Mouse (Mus musculus): ENCODE measurements around the gene Tex33.

The Tex33 gene

DNA sequence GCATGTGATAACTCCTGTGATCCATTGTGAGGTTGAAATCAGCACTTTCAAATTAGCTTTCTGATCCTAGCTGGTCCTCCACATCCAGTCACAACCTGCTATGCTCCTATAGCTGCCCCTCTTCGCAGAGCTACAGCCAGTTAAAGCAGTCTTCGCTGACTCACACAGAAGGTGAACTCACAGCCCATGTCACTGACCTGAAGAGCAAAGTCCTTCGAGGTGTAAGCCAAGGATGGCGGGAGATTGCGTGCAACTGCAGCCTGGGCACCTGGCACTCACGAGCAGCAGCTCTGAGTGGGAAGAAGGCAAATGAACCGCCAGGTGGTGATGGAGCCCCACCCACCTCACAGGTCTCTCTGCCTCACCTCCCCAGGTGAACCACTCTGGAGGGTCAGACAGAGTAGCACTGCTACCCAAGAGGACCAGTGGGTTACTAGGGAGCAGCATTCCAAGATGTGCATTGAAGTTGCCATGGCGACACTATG is at the start of gene Tex33:
Gene Tex33, minus strand, starts transcription at position 435 of the 485 bp plus-strand sequence.
- no peak for DNase-seq (ENCODE audit: low spot score)

DNA sequence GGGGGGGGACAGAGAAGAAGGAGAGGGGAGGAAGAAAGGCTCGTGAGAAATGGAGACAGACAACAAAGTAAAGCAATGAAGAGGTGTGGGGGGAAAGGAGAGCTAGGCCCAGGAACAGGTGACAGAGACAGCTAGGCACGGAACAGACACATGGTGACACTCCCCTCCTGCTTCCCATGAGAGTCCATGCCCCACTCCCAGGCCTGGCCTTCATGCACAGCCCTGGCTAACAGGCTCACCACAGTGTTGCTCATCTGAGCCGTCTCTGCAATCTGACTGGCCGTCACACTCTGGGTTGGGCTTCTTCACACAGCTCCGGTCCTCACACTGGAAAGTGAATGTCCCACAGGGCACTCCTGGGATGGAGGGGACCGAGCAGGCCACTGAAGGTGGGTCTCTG is 48.1 kb upstream of the Tex33 start:
- DNase-seq (ENCODE audit: low spot score), result no peak

DNA sequence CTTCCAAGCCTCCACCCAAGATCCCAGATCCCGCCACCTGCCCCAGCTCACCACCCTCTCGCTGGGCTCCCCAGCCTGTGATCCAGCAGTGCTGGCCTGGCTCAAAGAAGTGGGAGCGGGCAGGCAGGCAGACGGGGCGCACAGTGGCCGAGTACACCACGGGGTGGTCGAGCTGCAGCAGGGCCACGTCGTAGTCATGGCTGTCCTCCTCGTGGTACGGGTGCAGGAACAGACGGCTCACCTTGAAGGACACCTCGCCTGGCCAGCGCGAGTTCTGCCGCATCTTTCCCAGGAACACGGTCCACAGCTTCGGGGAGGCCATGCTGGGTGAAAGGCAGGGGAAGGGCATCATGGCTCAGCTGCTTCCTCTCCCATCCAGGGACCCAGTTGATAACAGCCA is 46.5 kb upstream of the Tex33 start:
- DNase-seq (ENCODE audit: low spot score), result no peak

GRCm38 (mm10) chr15:78438973-78439372 is 43.3 kb upstream of the Tex33 start:
- no peak for DNase-seq (ENCODE audit: low spot score)

GRCm38 (mm10) chr15:78438505-78438904 is 42.8 kb upstream of the Tex33 start:
- DNase-seq (ENCODE audit: low spot score), result no peak

DNA sequence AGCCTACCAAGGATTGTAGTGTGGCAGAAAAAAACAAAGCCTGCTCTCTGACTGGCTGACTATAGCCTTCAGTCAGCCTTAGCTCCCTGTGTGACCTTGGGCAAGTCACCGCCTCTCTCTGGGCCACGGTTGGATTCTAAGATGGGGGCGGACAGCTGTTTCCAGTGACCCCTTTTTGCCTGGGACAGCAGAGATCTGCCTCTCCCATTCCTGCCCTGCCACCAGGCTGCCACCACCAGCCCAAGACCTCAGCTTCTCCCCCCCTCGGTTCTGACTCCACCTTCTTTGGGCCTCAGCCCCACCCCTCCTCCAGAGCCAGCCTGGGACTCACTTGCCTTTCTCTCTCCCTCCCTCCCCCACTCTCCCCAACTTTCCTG is 42.3 kb upstream of the Tex33 start:
- no peak for DNase-seq (ENCODE audit: low spot score)

GRCm38 (mm10) chr15:78437237-78438017 is 41.7 kb upstream of the Tex33 start:
- DNase-seq (ENCODE audit: low spot score), result peak; percentile 84

DNA sequence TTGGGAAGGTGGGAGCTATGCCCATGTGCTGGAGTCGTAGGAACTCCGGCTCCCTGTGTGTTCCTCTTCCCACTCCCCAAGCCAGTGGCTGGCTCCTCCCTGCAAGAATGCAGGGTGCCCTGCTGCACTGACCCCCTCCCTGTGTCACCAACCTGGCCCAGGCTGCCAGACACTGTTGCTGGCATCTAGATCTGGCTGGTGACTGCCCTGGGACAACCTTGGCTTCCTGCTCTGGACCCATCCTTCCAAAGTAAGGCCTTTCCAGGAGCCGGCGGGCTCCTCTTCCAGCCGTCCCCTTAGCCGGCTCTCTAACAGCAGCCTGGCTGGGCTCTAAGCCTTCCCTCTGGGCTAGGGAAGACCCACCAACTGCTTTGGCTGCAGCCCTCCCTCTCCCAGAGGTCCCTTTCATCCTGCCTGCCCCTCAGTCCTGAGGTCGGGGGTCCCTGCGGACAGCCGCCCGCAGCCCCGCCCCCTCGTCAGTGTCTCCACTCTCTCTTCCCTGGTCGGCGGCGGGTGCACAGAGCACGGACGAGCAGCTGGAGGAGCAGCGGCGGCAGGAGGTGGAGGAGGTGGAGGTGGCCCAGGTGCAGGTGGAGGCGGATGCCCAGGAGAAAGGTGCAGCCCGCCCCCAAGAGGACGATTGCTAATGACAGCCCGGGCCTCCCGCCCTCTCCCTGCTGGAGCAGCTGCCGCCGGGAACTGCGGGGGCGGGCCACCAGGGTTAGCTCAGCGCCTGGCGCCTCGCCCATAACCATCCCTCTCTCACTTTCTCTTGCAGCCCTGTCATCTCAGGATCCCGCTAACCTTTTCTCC is 40.9 kb upstream of the Tex33 start:
- DNase-seq (ENCODE audit: low spot score), result peak; percentile 90

GRCm38 (mm10) chr15:78435681-78436080 is 40.0 kb upstream of the Tex33 start:
- no peak for DNase-seq (ENCODE audit: low spot score)

- no peak for DNase-seq (ENCODE audit: low spot score)
Measured at GRCm38 (mm10) chr15:78434896-78435520, 39.3 kb upstream of the Tex33 start.

- DNase-seq (ENCODE audit: low spot score), result no peak
Measured at GRCm38 (mm10) chr15:78431541-78432121, 35.9 kb upstream of the Tex33 start.

GRCm38 (mm10) chr15:78430874-78431273 is 35.2 kb upstream of the Tex33 start:
- DNase-seq (ENCODE audit: low spot score), result no peak

- DNase-seq (ENCODE audit: low spot score), result no peak
Measured at GRCm38 (mm10) chr15:78429871-78430622, 34.3 kb upstream of the Tex33 start.

DNA sequence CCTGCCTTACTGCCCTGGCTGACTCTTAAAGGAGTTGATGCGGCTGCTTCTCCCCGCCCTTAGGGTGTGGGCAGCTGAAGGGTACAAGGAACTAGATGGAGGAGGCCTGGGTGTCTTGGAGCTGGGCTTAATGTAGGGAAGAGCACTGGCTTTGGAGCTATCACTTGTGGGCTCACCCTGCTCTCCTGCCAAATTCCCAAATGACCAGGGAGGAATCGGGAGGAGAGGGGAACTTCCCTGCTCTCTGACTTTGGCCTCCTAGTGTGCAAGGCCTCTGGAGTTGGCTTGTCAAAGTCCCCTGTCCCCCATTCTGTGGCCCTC is 33.4 kb upstream of the Tex33 start:
- DNase-seq (ENCODE audit: low spot score), result no peak

DNA sequence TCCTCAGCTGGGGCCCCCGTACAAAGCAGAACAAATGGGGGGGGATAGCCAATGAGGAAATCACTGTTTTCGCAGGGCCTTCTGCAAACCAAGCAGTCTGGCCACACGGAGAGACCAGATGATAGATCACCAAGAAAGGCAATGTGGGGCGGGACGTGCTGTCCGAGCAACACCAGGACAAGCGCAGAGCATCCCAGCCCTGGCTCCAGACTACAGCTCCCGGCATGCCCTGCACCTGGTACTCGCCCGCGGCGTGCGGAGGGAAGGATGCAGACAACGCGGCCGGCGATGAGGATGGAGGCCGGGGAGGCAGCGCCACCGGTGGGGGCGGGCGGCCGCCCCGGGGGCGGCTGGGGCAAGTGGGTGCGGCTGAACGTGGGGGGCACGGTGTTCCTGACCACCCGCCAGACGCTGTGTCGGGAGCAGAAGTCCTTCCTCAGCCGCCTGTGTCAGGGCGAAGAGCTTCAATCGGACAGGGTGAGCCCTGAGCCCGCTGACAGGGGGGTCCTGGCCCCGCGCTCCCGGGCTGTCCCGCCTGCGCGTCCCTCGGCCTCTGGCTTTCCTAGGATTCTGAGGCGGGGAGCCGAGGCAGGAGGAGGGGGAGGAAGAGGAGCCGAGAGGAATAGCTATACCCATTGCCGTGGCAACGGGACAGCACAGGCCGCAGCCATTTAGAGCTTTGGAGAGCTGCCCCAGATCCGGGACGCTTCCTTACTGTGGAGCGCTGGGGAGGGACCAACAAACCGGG is 32.9 kb upstream of the Tex33 start, which contains the start of gene Kctd17:
Gene Kctd17, plus strand, starts transcription at position 174 of the 748 bp plus-strand sequence.
- peak; percentile 79 for DNase-seq (ENCODE audit: low spot score)

DNA sequence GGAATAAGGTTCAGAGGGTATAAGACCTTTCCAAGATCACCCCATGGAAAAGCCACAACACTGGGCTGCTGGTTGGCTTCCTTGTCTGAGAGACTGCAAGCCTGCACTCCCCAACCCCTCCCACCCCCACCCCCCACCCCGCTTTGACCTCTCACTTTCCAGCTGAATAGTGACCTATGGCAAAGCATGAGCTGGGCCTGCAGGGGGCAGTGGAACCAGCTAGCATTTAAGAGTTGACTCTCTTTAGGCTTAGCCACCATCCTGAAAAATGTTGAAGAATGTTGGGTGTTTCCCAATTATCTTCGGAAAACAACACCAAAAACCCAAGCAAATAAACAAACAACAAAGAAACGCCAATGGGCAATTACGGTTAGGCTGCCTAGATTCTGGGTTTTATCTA is 29.5 kb upstream of the Tex33 start:
- DNase-seq (ENCODE audit: low spot score), result no peak

GRCm38 (mm10) chr15:78424507-78424906 is 28.8 kb upstream of the Tex33 start:
- no peak for DNase-seq (ENCODE audit: low spot score)

DNA sequence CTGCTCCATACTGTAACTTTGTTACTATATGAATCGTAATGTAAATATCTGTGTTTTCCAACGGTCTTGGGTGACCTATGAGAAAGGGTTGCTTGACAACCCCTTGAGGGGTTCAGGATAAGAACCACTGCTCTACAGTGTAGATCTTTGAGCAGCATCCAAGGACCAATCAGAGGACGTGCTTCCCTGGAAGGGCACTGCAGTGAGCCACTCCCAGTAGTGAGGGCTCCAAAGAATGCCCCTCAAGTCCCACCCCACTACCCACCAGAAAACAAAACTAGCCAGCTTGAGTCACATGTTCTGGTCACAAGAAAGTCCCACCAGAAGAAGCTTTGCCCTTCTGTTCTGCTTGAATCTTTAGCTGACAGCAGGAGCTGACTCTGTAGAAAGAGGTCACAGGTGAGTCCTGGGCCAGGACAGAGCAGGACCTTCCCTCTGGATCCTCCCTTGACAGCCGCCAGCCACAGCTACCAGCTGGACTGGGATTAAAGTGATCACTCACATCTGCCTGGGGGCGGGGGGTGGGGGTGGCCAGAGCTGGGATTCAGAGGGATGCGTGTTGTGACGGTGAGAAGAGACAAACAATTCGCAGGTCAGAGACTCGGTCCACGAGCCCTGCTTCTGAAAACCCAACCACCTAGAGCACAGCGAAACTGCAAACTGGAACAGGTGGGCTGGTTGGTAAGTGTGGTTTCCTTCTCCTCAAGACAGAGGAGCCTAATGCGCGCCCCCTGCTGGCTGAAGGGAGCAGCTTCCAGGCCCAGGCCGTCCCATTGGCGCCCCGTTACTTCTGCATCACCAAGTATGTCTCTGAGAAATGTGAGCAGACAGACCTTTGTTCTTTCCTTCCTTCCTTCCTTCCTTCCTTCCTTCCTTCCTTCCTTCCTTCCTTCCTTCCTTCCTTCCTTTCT is 26.6 kb upstream of the Tex33 start:
- peak; percentile 83 for DNase-seq (ENCODE audit: low spot score)

DNA sequence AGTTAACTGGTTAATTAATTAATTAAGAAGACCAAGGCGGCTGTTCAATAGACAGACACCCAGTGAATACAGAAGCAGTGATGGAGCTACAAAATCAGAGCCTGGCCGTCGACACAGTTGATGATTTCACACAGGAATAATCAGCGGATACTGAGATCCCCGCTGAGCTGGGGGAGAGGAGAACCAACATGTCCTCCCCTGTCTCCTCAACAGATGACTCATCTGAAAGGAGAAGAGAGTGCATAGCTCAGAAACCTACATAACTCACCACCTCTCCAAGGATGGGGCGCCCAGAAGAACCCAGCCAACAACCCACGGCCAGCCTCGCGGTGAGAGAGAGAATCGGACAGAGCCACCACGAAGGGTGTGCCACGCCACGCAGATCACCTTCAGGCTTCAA is 24.7 kb upstream of the Tex33 start:
- DNase-seq (ENCODE audit: low spot score), result no peak

GRCm38 (mm10) chr15:78416937-78417336 is 21.2 kb upstream of the Tex33 start:
- DNase-seq (ENCODE audit: low spot score), result peak; percentile 72

Measured in testis, postnatal 14 days (tissue).